Mouse (Mus musculus) embryonic fibroblast, embryonic 13.5 days (primary cell): Measurements from ENCODE around the gene Slc4a2.

Experiments
- CTCF ChIP-seq: IDR thresholded peaks from 2 replicates; pipeline ENCODE4 v1.5.1; 2011; ENCODE audit warnings: mild to moderate bottlenecking, control low read depth, low read length, moderate library complexity, borderline replicate concordance; ENCODE audit not compliant: insufficient read depth
- POLR2A ChIP-seq: IDR thresholded peaks from 2 replicates; pipeline ENCODE4 v1.6.1; 2011; ENCODE audit warnings: low read depth, mild to moderate bottlenecking, control low read depth, low read length, moderate library complexity

GRCm38 (mm10) chr5:24420381-24420780, 3.3 kb upstream of the Slc4a2 start:
- no peak for TF ChIP-seq POLR2A
- TF ChIP-seq CTCF, result no peak
